Mouse (Mus musculus) heart, adult 18-20 months (tissue): ENCODE data around the gene Gsdmc4. TPM values are rescaled to one million over a fixed set of nuclear protein-coding genes. Genes with fewer than 3 reads are reported as not detected.
A peak's percentile ranks its signal among the peaks of the same experiment; 100 is the strongest.
"Not testable (repeated sequence)": the region's sequence is repeated elsewhere in the genome, so short reads cannot be mapped to it uniquely, and the experiment has no call there.

Experiments
- DNase-seq, 2 experiments: peaks; one replicate each; pipeline ENCODE4 v3.0.0; 2021 to 2022; ENCODE audit warnings: mixed read lengths in 1 of 2
- long read RNA-seq, 2 experiments: library from polyadenylated mRNA; stranded (forward); transcript quantifications; one replicate each; pipeline ENCODE4 v2.0.0; 2021
- total RNA-seq, 2 experiments: library from RNA; stranded (reverse); gene quantifications; 2 replicates each; pipeline ENCODE4 v1.2.3; 2021

The Gsdmc4 gene
- total RNA-seq: not detected
- long read RNA-seq, experiment 1: 0 reads
- long read RNA-seq, experiment 2: 0 reads

- DNase-seq: not testable (repeated sequence)
Observed at GRCm38 (mm10) chr15:63912197-63912596, at the start of gene Gsdmc4. TSS of gene Gsdmc4 (minus strand) at chr15:63912297.

DNA sequence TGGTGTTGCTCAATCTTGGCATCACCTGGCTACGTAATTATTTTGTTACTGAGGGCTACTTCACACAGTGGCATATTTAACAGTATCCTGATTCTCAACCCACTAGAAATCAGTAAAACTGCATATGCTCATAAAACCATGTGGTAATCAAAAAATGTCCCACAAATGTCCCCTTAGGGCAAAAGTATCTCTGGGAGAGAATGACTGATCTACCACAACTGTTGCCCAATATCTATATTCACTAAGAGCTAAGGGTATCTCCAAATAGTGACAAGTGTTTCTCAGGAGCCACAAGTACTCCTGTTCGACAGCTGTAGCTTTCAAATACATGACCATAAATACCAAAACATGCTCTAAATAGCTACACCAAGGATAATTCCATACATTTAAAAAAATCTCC lies 48.4 kb upstream of the Gsdmc4 start:
- no peak for DNase-seq

- no peak for DNase-seq
Observed at GRCm38 (mm10) chr15:63957553-63957952, 45.5 kb upstream of the Gsdmc4 start.

GRCm38 (mm10) chr15:63953256-63953655 lies 41.2 kb upstream of the Gsdmc4 start:
- DNase-seq: no peak

DNA sequence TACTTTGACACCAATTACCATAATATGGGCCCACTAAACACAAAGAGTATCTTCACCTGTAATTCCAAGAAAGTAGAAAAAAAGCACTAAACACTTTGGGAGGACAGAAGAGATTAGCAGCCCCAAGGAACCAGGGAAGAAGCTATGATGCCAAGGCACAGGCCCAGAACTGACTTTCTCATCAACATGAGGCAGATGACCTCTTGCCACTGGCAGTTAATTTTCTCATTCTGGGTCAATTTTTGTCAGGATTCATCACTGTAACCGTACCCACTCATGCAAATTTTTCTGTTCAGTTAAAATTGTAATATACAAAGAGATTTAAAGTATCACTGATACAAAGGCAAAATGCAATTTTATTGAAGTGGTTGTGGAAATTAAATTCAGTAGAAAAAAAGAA lies 29.1 kb upstream of the Gsdmc4 start:
- no peak for DNase-seq

GRCm38 (mm10) chr15:63932656-63933055 lies 20.6 kb upstream of the Gsdmc4 start:
- no peak for DNase-seq

DNA sequence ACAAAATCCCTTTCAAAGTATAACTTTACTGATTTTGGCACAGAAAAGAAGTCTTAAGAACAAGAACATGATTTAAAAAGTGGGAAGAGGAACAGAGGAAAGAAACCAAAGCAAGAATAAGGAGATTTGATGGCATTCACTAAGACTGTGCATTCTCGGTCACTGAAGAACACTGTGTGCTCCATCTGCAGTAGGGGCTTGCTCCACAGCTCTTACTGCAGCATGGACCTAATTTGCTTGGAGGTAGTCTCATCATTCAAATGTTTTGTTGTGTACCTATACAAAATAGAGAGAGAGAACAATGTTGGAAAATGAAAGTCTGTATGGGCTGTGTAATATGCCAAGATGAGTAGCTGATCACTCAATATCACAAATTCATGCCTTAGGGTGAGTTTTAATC lies 19.3 kb upstream of the Gsdmc4 start:
- DNase-seq: no peak

GRCm38 (mm10) chr15:63930107-63931041 lies 18.3 kb upstream of the Gsdmc4 start:
- no peak for DNase-seq

DNA sequence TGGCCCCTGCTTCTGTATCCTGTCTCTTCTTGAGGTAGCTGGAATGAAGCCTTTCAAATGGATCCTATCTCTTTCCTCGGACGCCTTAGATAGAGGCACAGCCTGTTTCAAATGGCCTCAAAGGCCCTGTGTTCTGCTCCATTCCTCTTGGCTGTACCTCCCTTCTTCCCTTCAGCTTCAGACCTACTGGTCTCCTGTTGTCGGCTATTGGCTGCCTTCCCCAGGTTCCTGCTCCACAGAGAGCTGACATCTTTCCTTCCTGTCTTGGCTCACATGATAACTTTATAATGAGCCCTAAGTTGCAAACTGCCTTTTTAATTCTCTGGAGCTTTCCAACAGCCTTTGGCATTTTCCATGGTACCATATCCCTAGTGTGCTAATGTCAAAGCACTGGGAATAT lies 14.1 kb upstream of the Gsdmc4 start:
- no peak for DNase-seq

DNA sequence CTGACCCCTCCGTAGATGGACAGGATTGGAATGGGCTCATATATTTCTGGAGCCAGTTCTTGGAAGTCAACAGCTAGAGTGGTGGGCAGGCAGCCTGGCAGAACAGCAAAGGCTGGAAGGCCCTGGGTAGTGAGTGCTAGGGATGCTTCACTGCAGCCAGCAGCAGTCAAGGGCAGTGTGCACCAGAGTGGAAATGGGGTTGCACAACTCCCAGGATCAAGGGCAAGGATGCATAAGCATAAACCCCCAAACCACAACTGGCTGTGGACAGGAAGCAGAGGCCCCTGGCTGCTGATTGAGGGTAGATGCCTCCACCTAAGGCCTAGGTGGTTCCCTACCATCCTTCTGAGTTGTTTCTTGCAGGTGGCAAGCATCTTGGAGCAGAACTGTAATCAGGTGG lies 12.4 kb upstream of the Gsdmc4 start:
- no peak for DNase-seq

- not testable (repeated sequence) for DNase-seq
Observed at GRCm38 (mm10) chr15:63921618-63922017, 9.5 kb upstream of the Gsdmc4 start.

- not testable (repeated sequence) for DNase-seq
Observed at GRCm38 (mm10) chr15:63919728-63920127, 7.6 kb upstream of the Gsdmc4 start.

GRCm38 (mm10) chr15:63916584-63916983 lies 4.5 kb upstream of the Gsdmc4 start:
- DNase-seq: not testable (repeated sequence)

GRCm38 (mm10) chr15:63909896-63910295 lies 2.2 kb downstream of the Gsdmc4 start:
- DNase-seq: not testable (repeated sequence)

DNA sequence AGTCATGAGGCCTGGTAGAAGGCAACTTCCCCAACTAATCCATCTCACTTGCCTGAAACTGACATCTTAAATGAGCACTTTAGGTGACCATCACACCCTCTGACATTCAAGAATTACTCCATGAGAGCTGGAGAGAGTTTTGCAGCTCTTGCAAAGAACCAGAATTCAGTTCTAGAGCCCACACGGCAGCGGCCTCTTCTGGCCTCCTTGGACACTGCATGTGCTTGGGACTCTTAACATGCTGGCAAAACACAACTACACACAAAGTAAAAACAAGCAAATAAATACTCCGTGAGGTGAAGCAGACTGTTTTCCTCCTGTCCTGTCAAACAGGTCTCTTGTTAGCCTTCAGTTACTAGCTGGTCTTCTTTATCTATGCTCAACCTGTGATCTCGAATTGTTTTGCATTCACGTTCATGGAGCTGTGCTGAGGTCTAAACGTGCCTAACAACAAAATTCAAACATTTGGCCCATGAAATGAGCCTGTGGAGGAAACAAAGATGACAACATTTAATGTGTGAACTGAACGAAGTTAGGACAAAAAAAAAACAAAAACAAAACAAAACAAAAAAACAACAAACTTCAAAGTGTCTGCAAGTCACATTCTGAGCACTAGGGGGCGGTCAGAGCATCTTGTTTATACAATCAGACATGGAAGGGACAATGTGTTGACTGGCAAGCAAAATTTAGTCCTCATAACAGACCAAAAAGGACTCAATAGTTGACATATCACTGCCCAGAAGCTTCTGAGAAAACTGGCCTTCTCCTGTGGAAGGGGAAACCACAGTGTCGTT lies 16.3 kb downstream of the Gsdmc4 start:
- DNase-seq: peak in 1 of 2 experiments; percentile 57

GRCm38 (mm10) chr15:63888440-63888839 lies 23.7 kb downstream of the Gsdmc4 start:
- DNase-seq: not testable (repeated sequence)

GRCm38 (mm10) chr15:63887949-63888348 lies 24.1 kb downstream of the Gsdmc4 start:
- DNase-seq: not testable (repeated sequence)

GRCm38 (mm10) chr15:63878458-63878857 lies 33.6 kb downstream of the Gsdmc4 start, which contains the start of gene Gsdmc3:
TSS of gene Gsdmc3 (minus strand) at chr15:63878558.
- DNase-seq: not testable (repeated sequence)

- DNase-seq: not testable (repeated sequence)
Observed at GRCm38 (mm10) chr15:63876160-63876559, 35.9 kb downstream of the Gsdmc4 start.

DNA sequence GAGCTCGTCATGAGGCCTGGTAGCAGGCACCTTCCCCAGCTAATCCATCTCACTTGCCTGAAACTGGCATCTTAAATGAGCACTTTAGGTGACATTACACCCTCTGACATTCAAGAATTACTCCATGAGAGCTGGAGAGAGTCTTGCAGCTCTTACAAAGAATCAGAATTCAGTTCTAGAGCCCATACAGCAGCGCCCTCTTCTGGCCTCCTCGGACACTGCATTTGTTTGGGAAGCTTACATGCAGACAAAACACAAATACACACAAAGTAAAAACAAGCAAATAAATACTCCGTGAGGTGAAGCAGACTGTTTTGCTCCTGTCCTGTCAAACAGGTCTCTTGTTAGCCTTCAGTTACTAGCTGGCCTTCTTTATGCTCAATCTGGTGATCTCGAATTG lies 50.1 kb downstream of the Gsdmc4 start:
- not testable (repeated sequence) for DNase-seq
